Mouse (Mus musculus) heart, adult 8-10 months (tissue): ENCODE measurements around the gene Bcas1. TPM values are rescaled to one million over a fixed set of nuclear protein-coding genes. Genes with fewer than 3 reads are reported as not detected.

ENCODE experiments used
- DNase-seq: peaks from one replicate; pipeline ENCODE4 v3.0.0; 2022; ENCODE audit warnings: low spot score
- total RNA-seq, 4 experiments: library from RNA; stranded (reverse); gene quantifications; 2 replicates each; pipeline ENCODE4 v1.2.4; 2022

Bcas1 gene
- total RNA-seq, 4 experiments from 2014 or later: 0.11 to 0.22 (median 0.19) TPM; not detected in 1

DNA sequence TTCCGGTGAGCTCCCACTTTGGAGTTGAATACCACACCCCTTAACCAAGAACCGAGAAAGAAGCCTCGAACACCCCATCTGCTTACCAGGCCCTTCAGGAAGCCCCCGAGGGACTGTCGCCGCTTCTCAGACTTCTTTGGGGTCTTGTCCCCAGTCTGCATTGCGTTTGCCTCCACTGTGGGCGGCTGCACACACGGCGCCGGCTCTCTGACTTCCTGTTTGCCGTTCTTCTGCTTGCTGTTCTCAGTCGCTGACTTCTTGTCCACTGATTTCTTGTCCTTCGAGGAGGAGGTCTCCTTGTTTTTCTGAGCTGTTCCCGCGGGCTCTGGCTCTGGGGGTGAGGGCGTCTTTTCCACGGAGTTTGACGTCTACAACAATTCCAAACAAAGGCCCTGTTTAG, 78.5 kb downstream of the Bcas1 start:
- DNase-seq: no peak

DNA sequence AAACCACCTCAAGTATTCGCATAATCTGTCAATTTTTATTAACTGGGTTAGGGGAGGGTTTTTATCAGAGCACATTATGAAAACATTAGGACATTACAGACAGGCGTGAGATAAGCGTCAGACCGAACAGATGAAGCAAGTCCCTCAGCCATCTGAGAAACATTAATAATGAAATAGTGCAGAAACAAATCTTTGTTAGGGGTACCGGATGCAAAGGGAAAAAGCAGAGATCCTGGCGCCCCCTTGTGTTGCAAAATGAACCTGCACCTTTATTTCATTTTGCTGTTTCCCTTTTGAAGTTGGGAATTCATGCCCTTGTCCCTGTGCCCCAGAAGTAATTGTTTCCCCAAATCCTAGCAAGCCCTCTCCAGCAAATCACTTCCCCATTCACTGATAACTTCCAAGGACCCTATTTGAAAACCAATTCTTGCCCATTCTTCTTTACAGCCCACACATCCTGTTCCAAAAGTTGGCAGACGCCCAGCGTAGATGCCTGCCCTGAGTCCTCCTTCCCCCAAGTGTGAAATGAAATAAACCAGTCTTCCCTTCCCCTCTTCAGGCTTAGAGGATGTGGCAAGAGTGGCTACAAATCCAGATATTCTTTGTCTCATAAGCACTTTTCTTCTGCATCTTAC, 80.4 kb downstream of the Bcas1 start:
- DNase-seq: peak; percentile 55

- no peak for DNase-seq
Observed at GRCm38 (mm10) chr2:170345410-170345793, 82.2 kb downstream of the Bcas1 start.

- DNase-seq: no peak
Observed at GRCm38 (mm10) chr2:170344502-170345409, 82.9 kb downstream of the Bcas1 start.

- DNase-seq: no peak
Observed at GRCm38 (mm10) chr2:170343819-170344317, 83.8 kb downstream of the Bcas1 start.

- DNase-seq: peak; percentile 69
Observed at GRCm38 (mm10) chr2:170343133-170343818, 84.4 kb downstream of the Bcas1 start.

DNA sequence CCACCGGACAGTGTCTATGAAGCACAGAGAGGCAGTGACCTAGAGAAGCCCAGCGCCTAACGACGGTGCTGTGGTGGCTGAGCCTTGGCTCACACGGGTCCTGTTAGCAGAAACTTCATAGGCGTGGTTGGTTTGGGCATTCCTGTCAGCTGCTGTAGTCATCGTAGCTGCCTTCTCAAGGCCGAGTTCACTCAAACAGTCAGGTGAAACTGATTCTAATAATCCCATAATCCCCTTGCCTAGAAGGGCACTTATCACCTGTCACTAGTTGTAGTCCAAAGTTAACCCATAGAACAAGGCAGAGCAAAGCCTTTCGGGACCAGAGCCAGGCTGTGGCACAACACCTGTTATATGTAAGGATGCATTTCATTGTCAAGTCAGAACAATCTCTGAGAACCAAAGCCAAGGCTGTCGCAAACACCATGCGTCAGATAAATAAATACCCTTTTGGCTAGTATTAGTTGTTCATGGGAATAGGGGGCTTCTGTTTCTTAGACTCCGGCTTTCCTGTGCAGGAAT, 85.3 kb downstream of the Bcas1 start:
- DNase-seq: no peak

DNA sequence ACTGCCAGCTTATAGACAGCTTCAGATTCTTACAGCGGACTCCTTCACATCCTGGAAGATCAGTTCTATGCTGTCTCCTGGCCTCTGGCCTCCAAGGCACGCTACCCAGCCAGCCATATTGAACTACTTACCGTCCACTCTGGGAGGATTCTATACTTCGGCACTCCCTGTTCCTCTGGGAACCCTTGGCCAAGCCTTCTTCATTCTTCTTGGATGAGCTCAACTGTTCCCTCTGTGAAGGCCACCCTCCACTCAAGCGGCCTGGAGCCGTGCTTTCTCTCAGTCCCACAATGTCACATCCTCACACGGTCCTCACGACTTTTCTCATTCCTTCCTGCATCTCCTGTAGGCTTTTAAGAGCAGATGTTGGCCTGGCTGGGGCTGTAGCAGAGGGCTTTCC, 86.5 kb downstream of the Bcas1 start:
- no peak for DNase-seq

- no peak for DNase-seq
Observed at GRCm38 (mm10) chr2:170336266-170336760, 91.3 kb downstream of the Bcas1 start.

GRCm38 (mm10) chr2:170335168-170335567, 92.5 kb downstream of the Bcas1 start:
- DNase-seq: no peak

DNA sequence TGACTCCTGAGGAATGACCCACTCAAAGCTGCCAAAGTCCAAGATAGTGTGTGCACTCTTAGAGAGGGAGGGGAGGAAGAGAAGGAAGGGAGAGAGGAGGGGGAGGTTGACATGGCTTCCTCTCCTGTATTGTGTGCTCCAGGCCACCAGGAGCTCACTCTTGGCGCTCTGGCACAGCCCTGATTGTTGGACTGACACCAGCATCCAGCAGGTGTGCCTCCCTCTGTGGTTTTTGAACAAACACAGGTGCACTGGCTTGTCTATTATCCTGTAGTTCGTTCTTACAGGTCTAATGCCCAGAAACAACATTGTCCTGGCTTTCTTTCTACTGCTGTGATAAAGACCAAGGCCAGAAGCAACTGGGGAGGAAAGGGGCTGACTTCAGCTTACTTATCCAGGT, 95.8 kb downstream of the Bcas1 start:
- no peak for DNase-seq

DNA sequence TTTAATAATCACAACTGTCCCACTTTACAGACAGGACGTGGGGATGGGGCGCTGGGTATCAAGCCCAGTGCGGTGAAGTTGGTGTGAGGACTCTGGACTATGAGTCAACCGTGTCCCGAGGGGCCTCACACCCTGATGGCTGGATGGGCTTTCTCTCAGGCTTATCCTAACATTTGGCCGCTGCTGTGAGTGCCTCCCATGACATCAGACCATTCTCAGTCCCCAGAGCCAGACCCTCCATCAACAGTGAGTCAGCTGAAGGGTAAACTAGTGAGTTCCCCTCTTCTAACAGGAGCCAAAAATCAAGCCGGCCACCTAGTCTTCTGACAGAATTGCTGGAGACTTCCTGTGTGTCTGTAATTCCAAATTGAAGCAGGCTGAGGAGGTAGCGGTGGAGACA, 97.2 kb downstream of the Bcas1 start:
- peak; percentile 70 for DNase-seq

DNA sequence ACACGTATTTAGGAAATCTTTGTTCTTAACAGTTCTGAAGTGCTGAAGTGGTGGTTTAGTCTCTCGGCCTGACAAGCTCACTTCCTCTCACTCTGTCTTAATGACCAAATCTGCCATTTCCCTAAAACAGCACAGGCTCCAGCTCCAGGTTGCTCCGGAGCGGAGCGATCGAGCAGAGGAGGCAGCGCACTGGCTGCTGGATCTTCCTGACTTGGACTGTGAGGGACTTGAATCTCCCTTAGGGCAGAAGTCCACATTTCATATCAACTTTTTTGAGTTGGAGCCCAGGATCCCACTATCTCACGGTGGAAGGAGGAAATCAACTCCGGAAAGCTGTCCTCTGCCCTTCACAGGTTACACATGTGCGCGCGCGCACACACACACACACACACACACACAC, 97.7 kb downstream of the Bcas1 start:
- DNase-seq: peak; percentile 29

GRCm38 (mm10) chr2:170323925-170324347, 103.7 kb downstream of the Bcas1 start:
- DNase-seq: no peak

DNA sequence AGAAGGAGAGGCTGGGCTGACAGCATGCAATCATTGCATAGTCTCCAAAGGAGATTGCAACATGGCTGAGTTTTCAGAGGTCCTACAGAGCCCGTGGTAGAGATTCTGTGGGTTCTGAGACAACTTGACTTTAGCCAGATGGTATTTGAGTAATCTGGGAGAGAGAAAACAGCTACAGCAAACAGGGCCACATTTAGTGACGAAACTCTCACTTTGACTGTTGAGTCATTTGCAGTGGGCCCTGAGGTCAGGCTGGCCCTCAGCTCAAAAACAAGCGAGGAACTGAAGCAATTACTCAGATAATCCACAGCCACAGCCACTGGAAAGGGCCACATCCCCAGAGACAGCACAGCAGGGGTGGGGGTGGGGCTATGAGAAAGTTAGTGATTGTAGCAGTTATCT, 105.6 kb downstream of the Bcas1 start:
- DNase-seq: peak; percentile 55

- no peak for DNase-seq
Observed at GRCm38 (mm10) chr2:170321579-170321978, 106.1 kb downstream of the Bcas1 start.

DNA sequence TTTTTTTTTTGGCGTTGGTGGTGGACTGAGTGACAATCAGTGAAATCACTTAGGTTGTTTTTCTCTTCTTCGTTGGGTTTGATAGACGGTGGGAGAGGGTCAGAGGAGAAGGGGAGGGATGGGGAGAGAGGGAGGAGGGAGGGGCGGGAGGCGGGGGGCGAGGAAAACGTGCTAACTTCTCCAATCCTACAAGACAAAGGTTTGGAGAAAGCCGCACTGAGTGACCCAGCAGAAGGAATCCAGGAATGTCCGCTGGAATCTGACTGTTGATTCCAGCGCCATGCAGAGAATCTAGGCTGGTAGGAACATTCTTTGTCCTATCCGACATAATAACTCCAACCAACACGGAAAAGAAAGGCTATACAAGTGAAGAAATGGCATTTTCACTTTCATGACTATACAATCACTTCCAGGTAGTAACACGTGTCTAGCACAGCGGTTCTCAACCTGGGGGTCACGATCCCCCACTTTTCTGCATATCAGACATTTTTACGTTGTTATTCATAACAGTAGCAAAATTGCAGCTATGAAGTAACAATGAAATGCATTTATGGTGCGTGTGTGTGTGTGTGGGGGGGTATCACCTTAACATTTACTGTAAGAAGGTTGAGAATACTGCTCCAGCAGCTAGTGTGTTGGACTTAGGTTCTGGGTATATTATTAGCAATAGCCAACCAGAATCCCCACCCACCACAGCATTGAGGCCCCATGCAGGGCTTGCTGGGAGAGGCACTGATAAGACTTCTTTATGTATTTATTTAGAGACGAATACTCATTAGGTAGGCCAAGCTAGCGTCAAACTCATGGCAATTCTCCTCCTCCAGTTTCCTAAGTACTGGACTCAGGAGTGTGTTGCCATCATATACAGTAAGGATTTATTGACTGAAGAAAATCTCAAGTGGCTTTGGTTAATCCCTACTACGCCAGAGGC, 107.8 kb downstream of the Bcas1 start:
- DNase-seq: no peak

DNA sequence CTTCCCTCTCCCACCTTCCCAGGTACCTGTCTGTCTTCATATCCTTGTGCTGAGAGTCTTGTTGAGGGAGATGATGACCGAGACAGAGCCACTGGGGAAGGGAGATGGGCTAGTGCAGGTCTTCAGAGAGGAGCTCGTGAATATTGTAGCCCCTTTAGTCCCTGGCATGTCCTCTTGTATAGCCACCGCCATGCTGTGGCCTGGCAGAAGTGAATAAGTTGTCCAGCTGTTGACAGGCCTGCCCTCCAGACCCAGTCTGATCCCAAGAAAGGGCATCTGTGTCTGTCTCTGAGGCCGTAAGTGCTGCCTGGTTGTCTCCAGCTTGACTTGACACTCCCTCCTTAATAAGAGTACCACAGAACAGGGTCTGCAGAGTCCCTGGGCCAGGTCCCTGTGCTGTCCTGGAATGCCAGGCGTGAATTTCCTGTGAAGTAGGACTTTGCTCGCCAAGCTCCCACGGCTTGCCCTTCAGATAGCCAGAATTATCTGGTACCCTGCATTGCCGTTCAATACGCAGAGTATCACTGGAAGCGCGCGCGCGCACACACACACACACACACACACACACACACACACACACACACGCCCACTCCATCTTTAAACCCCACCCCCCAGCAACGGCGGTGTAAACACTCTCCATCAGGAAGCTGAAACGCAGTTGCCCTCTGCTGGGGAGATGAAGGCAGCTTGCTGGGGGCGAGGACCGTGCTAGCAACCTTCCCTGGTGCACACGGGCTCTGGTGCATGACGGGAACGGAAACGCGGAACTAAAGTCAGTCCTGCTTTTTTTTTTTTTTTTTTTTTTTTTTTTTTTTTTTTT, 108.7 kb downstream of the Bcas1 start:
- peak; percentile 88 for DNase-seq

DNA sequence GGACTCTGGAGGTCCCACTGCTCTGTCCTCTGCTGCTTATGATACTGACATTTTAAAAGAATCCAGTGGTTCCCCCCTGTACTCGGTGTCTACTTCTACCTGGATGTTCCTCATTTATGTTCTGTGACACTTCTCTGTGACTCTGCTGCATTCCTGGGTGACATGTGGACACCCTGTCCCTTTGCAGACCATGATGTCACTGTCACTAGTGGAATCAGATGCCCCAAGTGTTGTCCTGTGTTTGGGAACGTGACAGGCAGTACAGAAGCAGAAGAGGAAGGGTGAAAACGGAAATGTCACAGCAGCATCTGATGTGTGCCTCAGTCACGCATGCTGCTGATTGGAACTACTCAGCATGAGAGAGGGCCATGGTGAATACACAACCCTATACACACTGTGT, 110.9 kb downstream of the Bcas1 start:
- no peak for DNase-seq

- no peak for DNase-seq
Observed at GRCm38 (mm10) chr2:170316344-170316743, 111.3 kb downstream of the Bcas1 start.
